Mouse (Mus musculus): Measurements from ENCODE around the gene Ppp3ca.

The Ppp3ca gene

DNA sequence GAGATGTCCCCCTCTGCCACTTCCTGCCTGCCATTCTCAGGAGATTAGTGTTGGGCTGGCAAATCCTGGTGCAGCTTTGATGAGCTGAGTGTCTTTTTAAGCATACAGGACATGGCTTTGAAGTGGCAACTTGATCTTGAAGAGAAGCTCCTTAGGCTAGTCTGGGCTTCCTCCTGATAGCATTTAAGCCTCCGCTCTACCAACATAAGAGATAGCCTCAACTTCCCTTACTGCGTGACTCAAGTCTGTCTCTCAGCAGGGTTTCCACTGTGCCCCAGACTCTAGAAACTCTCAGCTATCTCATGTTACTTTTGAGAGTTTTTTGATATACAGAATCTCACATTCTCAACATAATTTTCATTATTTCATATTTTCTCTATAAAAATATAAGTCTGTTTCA lies 144.0 kb downstream of the Ppp3ca start:
- no peak for DNase-seq (ENCODE audit: low read depth)

DNA sequence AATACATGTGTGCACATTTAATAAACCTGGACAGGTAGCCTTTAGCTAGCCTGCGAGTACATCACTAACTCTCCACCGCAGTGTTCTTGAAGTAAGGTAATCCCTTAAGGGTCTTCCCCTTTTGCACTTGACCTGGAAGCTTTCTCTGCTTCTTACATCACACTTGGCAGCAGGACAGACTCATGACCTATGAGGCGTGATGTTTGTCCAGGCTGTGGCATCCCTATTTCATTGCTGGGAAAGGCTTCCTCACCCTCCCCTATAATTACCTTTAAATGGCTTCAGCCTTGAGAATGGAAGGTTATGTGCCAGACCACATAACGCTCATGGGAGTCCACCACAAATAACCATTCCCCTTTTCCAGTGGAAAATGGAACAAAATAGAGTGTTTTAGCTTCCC lies 145.0 kb downstream of the Ppp3ca start:
- DNase-seq (ENCODE audit: low read depth) = no peak

DNA sequence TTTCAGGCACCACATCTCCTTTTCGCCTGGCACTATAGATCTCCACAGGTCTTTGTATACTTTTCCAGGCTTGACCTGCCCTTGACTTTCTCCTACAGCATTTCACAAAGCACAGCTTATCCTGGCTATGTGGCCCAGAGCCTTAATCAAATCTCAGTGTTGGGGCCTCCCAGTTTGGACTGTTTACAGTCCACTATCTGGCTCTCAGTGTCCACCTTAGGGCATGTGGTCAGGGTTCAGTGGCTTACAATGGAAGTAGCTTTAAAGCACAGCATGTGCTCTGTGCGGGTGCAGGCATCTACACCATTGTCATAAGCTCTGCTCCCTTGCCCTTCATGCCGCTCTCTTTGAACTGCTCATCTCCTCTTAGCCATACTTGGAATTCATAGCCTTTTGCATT lies 146.4 kb downstream of the Ppp3ca start:
- DNase-seq (ENCODE audit: low read depth) = no peak

DNA sequence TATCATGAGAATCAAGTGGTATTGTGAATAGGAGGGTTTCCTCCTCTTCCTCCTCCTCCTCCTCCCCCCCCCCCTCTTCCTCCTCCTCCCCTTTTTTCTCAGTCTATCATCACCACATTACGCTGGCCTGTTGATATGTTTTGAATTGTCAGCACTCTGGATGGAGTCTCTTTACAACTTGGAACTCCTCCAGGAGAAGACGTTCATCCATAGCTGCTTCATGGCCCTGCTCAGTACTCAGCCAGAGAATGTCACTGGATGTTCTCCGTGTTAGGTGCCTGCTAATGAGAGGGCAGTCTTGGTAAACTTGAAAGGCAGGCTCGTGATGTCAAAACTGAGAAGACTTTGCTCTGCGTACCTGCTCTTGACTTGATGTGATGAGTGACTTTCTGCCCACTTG lies 149.1 kb downstream of the Ppp3ca start:
- no peak for DNase-seq (ENCODE audit: low read depth)

DNA sequence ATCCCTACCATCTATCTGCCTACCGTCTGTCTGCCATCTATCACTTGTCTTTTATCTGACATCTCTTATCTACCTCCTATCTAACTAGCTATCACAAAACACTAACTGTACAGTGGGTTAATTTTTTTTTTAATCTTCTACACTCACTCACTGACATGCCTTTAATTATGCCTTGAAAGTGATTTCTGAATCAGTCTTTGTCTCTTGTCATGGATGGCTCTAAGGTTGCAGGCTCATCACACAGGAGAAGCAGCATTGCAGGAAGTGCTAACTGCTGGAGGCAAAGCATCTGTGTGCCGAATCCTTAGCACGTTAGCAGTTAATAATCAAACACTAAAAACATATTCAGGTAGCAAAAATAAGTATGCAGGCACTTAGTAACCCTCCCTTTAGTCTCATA lies 151.1 kb downstream of the Ppp3ca start:
- DNase-seq (ENCODE audit: low read depth) = no peak

DNA sequence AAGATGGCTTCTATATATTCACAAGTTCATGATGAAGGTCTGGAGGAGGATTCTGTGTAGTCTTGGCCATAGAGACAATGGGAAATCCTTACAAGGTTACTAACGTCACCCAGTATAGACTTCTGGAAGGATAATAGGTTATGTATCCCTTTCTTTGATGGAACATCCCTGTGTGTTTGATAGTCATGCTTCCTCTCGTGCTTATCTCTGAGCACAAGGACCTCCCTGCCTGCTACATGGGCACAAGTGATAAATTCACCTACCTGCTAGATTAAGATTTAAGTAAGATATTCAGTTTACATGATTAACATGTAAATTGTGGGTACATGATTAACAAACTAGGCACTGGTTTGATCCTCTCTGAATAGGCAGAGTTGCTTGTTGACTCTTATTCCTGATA lies 152.1 kb downstream of the Ppp3ca start:
- DNase-seq (ENCODE audit: low read depth) = no peak

DNA sequence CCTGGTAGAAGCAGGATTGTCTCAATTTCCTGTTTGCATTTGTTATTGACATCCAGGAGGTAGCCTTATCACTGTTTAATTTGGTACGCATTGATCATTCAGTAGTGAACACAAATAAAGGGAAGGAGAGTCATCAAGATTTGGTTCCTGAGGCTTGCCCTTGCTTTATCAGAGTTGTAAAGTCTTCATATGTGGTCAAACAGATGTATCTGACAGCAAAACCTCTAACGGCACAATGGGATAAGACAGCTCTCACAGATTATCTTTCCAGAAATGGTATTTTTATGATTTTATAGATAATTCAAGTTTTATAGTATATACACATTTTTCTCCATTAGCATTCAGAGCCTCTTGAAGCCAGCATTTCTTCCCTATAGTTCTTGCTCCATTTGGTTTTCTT lies 152.5 kb downstream of the Ppp3ca start:
- no peak for DNase-seq (ENCODE audit: low read depth)

DNA sequence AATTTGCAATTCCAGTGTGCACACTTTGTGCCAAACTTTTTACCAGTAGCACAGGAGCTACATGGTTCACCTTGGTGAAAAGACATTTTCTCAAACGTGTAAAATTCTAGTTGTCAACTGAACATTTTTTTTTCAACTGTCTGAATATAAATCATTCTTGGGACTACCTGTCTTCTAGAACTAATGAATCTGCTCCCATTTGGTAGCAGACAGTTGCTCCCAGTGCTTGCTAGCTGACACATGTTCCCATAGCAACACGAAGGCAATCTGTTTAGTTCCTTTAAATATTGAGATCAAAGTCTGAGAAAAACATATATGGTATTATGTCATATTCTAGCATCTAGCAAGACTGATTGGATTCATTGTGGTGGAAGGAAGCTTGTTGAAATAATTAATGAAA lies 158.5 kb downstream of the Ppp3ca start:
- DNase-seq (ENCODE audit: low read depth) = no peak

DNA sequence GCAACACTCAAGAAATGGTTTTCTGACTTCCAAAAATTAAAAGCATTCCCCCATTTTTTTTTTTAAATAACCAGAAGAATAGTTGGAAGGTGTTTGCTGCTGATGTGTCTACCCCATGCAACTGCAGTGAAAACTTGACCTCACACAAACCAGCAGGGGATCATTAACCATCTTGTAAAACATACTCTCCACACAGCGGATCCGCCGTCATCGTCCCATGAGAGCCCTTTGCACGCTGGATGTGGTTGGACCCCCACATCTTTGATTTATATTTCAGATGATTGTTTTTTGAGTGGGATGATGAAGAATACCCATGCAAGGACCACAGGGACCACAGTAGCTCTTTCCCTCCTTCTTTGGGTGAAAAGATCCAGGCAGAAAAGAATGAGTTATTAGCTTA lies 159.2 kb downstream of the Ppp3ca start:
- DNase-seq (ENCODE audit: low read depth) = no peak

DNA sequence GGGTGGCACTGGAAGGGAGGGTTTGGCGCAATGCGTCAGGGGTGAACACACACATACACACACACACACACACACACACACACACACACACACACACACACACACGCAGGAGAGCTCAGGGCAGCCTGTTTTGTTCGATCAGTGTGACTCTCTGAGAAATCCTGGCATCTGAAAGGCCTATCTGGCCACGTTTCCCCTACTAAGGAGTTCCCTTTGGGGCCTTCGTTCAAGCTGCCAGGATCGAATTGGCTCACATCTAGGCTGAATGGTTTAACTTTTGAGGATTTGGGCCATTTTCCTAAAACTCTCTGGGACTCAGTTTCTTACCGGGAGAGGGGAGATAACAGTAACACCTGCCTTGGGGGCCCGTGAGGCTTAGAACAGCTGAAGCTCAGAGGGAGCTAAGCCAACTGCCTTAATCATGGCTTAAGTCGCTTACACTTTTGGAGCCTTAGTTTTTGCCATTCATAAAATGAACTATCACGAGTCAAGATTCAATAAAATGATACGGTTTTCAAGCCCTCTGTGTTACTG lies 160.8 kb downstream of the Ppp3ca start:
- DNase-seq (ENCODE audit: low read depth) = no peak

DNA sequence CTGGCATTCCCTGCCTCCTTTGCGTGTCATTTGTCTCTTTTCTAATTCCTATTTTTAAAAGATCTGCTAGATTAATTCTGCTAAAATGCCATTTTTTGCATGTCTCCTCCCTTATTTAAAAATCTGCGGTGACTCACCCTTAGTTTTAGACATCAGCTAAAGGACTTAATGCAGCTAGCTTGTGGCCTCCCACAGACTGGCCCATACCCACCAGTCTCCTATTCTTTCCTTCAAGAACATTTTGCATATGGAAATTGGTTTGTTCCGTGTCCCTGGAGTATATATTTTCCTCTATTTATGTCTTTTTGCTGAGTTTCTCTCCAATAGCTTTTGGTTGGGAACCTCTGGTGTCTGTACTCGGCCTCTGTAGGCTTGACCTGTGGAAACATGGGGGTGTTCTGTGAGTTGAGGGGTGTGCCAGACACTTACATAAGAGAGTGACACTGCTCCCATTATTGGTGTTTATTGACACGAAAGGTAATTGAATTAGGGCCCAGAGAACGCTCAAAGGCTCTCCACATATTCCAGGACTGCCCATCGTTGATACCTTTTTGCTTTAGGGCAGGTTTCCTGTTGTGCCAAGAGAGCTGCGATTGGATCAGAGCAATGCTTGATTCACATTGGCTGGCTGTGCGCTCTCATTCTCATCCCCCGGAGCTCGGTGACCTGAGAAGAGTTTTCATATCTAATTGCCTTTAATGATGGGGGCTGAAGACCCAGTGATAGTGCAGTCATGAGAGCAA lies 163.2 kb downstream of the Ppp3ca start:
- no peak for DNase-seq (ENCODE audit: low read depth)

DNA sequence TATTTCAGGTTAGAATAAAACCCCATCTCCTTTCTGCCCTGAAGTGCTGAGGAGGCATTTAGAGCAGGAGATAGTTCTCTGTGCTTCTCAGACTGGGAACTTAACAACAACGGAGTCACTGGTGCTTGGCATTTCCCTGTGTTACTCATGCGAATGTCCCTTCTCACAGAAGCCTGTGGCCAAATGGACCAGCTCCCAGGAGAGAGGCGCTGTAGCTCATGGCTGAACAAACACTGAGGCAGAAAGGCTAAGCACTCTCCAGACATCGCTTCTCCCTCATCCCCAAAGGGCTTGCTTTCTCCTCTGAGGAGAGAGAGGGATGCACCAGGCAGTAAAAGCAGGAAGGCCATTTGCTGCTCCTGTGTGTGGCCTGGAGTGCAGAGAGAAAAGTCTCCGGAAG lies 164.0 kb downstream of the Ppp3ca start:
- DNase-seq (ENCODE audit: low read depth) = no peak

DNA sequence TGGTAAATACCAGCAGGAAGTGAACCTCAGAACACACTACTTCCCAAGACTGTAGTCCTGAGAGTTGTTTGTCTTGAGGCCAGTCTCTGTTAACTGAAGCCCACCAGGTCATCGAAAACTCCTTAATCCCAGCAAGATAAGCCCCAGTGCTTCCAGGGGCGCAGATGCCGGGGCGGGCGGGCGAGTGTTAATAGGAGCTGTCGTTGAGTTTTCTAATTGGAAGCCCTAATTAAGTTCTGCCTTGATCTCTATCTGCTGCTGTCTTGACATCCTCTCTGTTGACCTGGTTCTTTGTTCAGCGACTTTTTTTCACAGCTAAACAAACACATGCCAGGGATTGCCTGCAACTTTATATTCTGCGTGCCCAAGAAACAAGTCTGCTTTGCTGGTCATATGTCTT lies 165.9 kb downstream of the Ppp3ca start:
- no peak for DNase-seq (ENCODE audit: low read depth)

DNA sequence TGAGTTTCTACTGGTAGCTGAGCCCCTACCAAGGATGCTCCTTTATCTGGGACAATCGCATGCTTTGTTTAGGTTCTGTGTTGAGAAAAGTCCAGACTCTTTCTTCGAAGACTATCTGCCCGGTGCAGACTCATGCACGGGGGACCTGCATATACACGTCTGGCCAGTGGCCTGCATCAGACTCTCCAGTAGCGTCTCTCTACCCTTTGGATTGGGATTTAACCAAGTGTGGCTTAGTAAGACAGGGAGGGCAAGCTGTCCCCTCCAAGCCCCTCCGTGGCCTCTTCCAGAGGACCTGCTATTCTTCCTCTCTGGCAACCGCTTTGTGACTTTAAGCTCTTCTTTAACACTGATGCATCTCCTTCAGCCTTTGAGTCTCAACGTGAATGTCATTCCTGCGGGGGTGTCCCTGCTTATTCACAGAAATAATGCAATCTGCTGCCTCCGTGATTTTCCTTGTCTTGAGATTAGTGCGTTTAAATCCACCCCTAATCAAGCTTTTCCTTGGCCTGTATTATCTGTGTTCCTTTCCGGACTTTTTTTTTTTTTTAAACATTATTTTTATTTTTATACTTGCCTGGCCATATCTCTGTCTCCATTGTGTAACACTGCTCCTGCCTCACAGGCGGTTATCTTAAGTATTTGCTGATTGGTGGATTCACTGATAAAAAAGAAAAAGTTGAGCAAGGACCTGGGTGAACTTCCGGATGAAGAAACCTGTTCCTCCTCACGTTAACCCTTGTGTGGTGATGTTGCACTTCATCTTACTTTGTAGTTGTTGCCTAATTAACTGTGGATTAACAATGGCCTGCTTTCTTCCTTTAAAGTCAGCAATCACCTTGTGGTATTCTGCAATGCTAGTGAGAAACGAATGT lies 166.6 kb downstream of the Ppp3ca start:
- no peak for DNase-seq (ENCODE audit: low read depth)

DNA sequence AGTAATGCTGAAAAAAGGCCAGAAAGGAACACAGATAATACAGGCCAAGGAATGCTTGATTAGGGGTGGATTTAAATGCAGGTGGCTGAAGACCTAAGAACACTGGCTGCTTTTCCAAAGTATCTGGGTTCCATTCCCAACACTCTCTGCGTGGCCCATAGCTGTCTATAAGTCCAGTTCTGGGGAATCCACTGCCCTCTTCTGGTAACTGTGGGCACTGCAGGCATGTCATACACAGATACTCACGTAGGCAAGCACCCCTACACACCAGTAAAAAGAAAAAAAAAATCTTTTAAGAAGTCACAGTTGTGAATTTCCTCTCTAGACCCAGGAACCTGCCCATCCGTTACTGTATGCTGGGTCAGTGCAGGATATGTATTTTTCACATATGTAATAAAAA lies 167.7 kb downstream of the Ppp3ca start:
- DNase-seq (ENCODE audit: low read depth) = peak; percentile 40

DNA sequence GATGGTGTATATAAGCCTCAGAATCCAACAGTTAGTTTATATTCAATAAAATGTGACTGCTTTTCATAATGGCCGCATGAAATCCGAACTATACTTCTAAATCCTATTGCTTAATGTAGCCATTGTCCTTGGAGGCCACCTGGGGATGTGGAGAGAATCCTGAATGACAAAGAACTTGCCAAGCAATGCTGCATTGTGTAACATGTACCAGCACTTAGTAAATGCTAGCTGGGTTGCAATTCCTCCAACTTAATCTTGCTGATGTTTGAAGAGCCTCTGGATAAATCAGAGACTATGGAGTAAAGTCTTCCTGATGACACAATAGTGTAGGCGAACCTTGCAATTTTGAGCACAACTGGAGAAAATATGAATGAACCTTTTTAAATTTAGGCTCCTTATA lies 171.4 kb downstream of the Ppp3ca start:
- no peak for DNase-seq (ENCODE audit: low read depth)

DNA sequence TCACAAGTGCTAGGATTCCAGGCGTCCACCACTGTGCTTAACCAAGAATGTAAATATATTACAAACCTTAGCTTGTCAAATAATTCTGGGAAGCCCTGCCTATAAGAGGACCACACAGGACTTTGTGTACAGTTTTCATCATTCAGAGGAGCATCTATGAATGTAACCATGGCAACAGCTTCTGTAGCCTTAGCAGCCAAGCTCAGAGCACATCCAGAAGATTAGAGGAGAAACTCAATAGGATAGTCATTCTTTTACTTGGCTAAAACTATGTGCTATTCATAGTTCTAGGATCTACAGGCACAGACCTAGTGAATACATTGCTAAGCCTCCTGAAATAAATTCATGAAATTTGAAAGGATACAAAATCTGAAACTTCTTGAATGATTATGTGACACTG lies 172.5 kb downstream of the Ppp3ca start:
- DNase-seq (ENCODE audit: low read depth) = no peak

DNA sequence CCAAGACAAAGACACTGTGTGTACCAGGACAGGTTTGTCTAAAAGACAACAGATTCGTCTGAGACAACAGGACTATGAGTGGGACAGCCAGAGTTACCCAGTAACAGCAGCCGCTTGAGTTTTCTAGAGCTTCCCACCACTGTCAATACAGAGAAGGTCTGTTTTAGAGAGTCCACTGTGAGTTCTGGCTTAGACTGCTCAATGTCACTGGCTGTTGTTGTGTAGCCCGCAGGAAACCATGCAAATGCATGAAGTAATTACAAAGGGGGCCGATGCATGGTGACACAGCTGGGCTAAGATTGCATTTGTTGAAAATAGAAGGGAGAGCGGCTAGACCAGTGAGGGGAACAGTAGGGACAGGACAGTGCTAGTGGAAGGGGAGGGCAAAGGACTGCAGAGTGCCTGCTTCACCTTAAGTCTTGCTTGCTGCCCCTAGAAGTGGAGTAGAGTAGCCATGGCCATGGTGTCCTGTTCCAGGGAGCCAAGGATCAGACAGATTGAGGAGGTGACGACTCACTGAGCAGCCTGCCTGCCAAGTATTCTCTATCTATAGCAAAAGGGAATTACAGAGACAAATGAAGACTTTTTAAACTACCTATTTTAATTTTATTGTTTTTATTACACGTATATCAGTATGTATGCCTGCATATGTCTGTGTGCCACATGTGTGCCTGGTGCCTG lies 174.0 kb downstream of the Ppp3ca start:
- no peak for DNase-seq (ENCODE audit: low read depth)

DNA sequence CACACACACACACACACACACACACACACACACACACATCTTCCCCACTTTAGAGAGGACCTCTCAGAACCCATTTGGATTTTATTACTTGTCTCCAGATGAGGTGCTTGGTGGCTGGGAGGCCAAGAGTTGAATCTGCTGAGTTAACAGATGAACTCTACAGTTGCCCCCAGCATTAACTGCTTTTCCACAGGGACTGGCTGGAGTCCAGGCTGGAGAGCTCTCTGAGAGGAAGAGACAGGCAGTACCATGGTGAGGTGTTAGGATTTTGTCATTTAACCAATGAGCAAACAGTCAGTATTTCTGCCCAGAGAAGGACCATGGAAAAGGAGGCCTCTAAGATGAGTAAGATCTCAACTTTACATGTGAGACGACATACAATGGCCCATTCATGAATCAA lies 179.1 kb downstream of the Ppp3ca start:
- no peak for DNase-seq (ENCODE audit: low read depth)

DNA sequence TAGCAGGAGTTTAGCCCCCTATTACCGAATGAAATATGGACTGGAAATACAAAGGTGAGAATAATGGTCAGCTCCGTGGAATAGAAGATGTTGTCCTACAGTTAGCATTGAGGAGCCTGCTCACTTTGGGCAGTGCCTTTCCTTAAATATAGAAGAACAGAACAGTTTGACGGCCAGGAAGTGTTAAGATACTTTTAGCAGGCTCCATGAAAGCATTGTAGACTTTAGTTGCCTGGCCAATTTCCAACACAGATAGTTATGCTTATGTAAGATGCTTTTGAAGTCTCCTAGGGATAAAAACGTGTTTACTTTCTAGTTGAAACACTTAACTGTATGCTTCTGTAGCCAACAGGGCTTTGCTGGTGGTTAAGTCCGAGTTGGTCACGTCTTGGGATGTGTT lies 183.0 kb downstream of the Ppp3ca start:
- DNase-seq (ENCODE audit: low read depth) = no peak

DNA sequence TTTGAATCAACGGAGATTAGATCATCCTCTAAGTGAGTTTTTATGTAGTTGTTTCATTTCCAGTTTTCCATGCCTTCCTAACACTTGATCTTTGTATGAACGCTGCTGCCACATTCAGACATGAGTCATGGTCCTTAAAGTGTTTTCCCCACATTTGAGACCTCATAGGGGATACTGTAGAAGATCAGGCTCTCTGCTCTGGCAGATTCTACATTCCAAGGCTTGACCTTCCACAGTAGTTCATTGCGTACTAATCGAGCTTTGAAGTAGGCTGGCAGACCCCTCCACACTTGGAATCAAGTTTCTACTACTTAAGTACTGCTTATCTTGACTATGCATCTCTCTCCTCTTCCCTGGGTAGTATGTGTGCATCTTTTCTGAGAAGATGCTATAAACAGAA lies 183.7 kb downstream of the Ppp3ca start:
- no peak for DNase-seq (ENCODE audit: low read depth)

DNA sequence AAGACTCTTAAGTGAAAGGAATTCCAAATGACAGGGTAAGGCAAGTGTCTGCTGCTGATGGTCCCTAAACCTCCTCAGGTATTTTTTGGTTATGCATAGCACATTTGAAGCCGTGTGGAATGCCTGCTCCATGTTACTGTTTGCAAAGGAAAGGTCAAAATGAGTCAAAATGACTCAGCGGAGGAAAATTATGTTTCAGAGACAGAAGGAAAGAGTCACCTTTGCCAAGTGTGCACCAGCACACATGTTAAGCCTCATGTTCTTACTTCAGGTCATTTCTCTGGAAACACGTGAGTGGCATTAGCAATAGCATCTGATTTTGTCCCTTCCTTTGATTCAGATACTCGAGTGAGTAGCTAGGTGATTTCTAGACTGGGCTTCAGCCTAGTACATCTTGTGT lies 186.1 kb downstream of the Ppp3ca start:
- DNase-seq (ENCODE audit: low read depth) = no peak
